Mouse (Mus musculus) liver, embryonic 14.5 days (tissue): ENCODE data around the gene Fermt1. TPM values are rescaled to one million over a fixed set of nuclear protein-coding genes. Genes with fewer than 3 reads are reported as not detected.

Source experiments
- ATAC-seq: fragments of 200-750 bp; cut with Nextera tagmentation; 2 replicates; pipeline ENCODE4 v1.8.0; 2017; ENCODE audit warnings: moderate number of reproducible peaks, mild to moderate bottlenecking, moderate library complexity; ENCODE audit not compliant: insufficient read depth
- DNase-seq, 3 experiments: peaks; one replicate each; pipeline ENCODE4 v3.0.0-alpha.2; 2012 to 2013; ENCODE audit warnings: low read depth in 3 of 3, low spot score in 3 of 3
- H3K27ac ChIP-seq: fragments of 300-500 bp; sonication (generic); 2 replicates; pipeline ENCODE4 v1.5.1; 2014; ENCODE audit warnings: moderate library complexity, mild to moderate bottlenecking, control low read depth, inconsistent platforms
- H3K27me3 ChIP-seq: fragments of 300-500 bp; sonication (generic); 2 replicates; pipeline ENCODE4 v1.6.1; 2014; ENCODE audit warnings: mild to moderate bottlenecking, low read length, moderate library complexity; ENCODE audit not compliant: control insufficient read depth, insufficient read depth
- H3K36me3 ChIP-seq: fragments of 300-500 bp; sonication (generic); replicated peaks from 2 replicates; pipeline ENCODE4 v1.6.1; 2014; ENCODE audit warnings: low read depth; ENCODE audit not compliant: control insufficient read depth, insufficient read depth
- H3K4me1 ChIP-seq, 2 experiments: fragments of 200-500 bp in 1 of 2; fragments of 300-500 bp in 1 of 2; sonication (generic) in 1 of 2; replicated peaks; 2 replicates each; pipeline ENCODE4 v1.6.1; 2012 to 2014; ENCODE audit warnings: antibody characterized with exemption in 1 of 2, inconsistent platforms in 1 of 2, low read length in 1 of 2; ENCODE audit not compliant: control insufficient read depth in 2 of 2, insufficient read depth in 2 of 2
- H3K4me2 ChIP-seq: fragments of 300-500 bp; sonication (generic); 2 replicates; pipeline ENCODE4 v1.6.1; 2014; ENCODE audit warnings: low read depth, mild to moderate bottlenecking, control low read depth, moderate library complexity
- H3K4me3 ChIP-seq, 2 experiments: fragments of 200-500 bp in 1 of 2; fragments of 300-500 bp in 1 of 2; sonication (generic) in 1 of 2; 2 replicates each; pipeline ENCODE4 v1.5.1; 2012 to 2014; ENCODE audit warnings: low read depth in 2 of 2, low read length in 2 of 2, mild to moderate bottlenecking in 2 of 2, control low read depth in 1 of 2, inconsistent platforms in 1 of 2, moderate library complexity in 1 of 2; ENCODE audit not compliant: insufficient read depth in 1 of 2
- H3K9ac ChIP-seq: fragments of 300-500 bp; sonication (generic); replicated peaks from 2 replicates; pipeline ENCODE4 v1.6.1; 2014; ENCODE audit warnings: mild to moderate bottlenecking, control low read depth, moderate library complexity
- H3K9me3 ChIP-seq: fragments of 300-500 bp; sonication (generic); 2 replicates; pipeline ENCODE4 v1.6.1; 2016; ENCODE audit warnings: low read length, mixed read lengths; ENCODE audit not compliant: control insufficient read depth
- CTCF ChIP-seq: IDR thresholded peaks from 2 replicates; pipeline ENCODE4 v1.5.1; 2016; ENCODE audit warnings: antibody characterized with exemption, low read depth, control low read depth
- EP300 ChIP-seq: IDR thresholded peaks from 2 replicates; pipeline ENCODE4 v1.6.1; 2016; ENCODE audit warnings: antibody characterized with exemption, low read depth
- WGBS: fragments of 180-500 bp; shearing (Covaris S2); extraction: QIAGEN DNeasy Blood & Tissue Kit; methylation state at CpG from one replicate; pipeline ENCODE4 v1.1.7; 2014; ENCODE audit not compliant: insufficient replicate concordance; 5-methylcytosine and 5-hydroxymethylcytosine counted together
- polyA plus RNA-seq, 2 experiments: library from polyadenylated mRNA; depleted of rRNA in 1 of 2; stranded (reverse) in 1 of 2; unstranded in 1 of 2; fragments of >200 nt; fragmentation: Nextera tagmentation in 1 of 2; extraction: Ambion mirVana in 1 of 2; gene quantifications; 2 replicates each; pipeline versions ENCODE4 v1.2.1 to v1.2.3; 2012 to 2014

Gene Fermt1
- polyA plus RNA-seq, 2 experiments = 0.02 to 0.08 TPM

- Histone ChIP-seq H3K4me1 (no peaks in the 10 kb centered on the region), H3K27ac (no peak overlapping the region), H3K36me3 (no peaks in the 10 kb centered on the region), H3K4me2 (no peak overlapping the region), H3K27me3 (no peaks in the 10 kb centered on the region), H3K4me3 (no peak overlapping the region), H3K9ac (no peak overlapping the region), H3K9me3 (no peaks in the 10 kb centered on the region)
- ATAC-seq = no peak
- WGBS = 69% methylated on average over 5 of the region's 5 CpGs
- no peak for DNase-seq
- no peak for TF ChIP-seq EP300
- TF ChIP-seq CTCF = no peak
Measured at GRCm38 (mm10) chr2:132893826-132894225, 51.9 kb downstream of the Fermt1 start.

DNA sequence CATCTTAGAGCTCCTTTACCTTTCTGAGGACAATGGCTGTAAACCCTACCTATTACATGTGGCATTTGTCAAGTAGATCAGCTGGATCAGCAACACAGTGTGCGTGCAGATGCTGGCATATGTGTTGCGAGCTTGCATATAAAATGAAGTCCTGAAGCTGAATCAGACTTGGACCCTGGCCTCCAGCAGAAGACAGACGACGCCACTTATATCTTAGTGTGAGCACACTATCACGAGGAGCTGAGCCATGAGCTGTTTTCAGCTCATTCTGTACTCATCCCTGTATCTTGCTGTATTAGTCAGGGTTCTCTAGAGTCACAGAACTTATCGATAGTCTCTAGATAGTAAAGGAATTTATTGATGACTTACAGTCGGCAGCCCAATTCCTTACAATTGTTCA lies 60.4 kb downstream of the Fermt1 start:
- Histone ChIP-seq H3K4me3 (no peak overlapping the region), H3K4me1 (no peaks in the 10 kb centered on the region), H3K9me3 (no peaks in the 10 kb centered on the region), H3K4me2 (no peak overlapping the region), H3K27me3 (peaks cover 5% of the 10 kb centered on the region; the same call in 1 of the 2 replicates), H3K9ac (no peak overlapping the region), H3K27ac (no peak overlapping the region), H3K36me3 (no peaks in the 10 kb centered on the region)
- 71% methylated on average over 7 of the region's 7 CpGs for WGBS
- DNase-seq = no peak
- TF ChIP-seq CTCF = no peak
- TF ChIP-seq EP300 = no peak
- no peak for ATAC-seq

GRCm38 (mm10) chr2:132884303-132884967 lies 61.3 kb downstream of the Fermt1 start:
- Histone ChIP-seq H3K36me3 (no peaks in the 10 kb centered on the region), H3K9ac (no peak overlapping the region), H3K9me3 (no peaks in the 10 kb centered on the region), H3K27ac (no peak overlapping the region), H3K4me3 (no peak overlapping the region), H3K27me3 (peaks cover 13% of the 10 kb centered on the region), H3K4me1 (no peaks in the 10 kb centered on the region), H3K4me2 (no peak overlapping the region)
- WGBS = 49% methylated on average over 8 of the region's 8 CpGs
- DNase-seq = no peak
- no peak for TF ChIP-seq EP300
- no peak for TF ChIP-seq CTCF
- ATAC-seq = no peak

DNA sequence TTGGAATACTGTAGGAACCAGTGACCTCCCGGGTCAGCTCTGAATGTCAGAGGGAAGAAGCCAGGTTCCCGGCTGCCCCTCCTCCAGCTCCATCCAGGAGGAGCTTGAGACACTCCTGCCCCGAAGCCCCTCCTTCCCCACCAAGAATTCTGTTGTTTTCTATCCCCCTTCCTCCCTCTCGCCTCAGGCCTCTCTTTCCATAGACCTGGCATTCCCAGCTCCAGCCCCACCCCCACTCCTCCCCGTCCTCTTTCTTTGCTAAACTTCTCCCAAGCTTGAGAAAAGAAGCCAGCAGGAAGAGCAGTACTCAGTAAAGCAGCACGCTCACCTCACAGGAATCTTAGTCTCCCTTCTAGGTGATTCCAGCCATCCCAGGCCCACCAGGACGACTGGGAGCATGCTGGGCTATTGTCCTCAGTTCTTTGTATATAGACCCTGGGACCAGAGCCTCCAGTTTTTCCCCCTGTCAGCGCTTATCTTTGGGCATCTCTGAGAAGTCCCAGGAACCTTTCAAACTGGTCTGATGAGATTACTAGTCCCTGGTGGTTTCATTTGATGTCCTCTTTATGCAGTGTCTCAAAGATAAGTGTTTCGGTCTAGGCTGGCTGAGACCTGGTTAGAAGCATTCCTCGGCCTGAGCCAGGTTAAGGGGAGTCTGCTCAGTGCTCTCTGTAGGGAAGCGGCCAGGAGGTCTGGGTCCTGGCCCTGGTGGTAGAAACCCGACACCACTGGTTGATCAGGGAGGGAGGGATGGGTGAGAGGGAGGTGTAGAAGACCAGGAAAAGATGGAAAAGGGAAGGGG lies 64.7 kb downstream of the Fermt1 start, which contains the start of gene Lrrn4:
Gene Lrrn4, minus strand, starts transcription at position 48 of the 802 bp plus-strand sequence.
- Histone ChIP-seq H3K9ac (no peak within 1 kb of the TSS), H3K4me3 (peak within 1 kb of the TSS in 1 of 2 experiments; percentile 23; a peak in 2 of 4 replicates), H3K27me3 (peaks cover 27% of the 10 kb centered on the region), H3K27ac (no peak within 1 kb of the TSS), H3K4me1 (no peaks in the 10 kb centered on the region), H3K9me3 (no peaks in the 10 kb centered on the region), H3K4me2 (peak within 1 kb of the TSS; percentile 53), H3K36me3 (no peaks in the 10 kb centered on the region)
- WGBS = 13% methylated on average over 12 of the region's 12 CpGs
- DNase-seq = no peak
- TF ChIP-seq EP300 (no peak), CTCF (no peak)
- no peak for ATAC-seq
